Mouse (Mus musculus) layer of hippocampus, adult 9-10 months (tissue): ENCODE measurements around the gene N4bp2l1.

Source experiments
- DNase-seq: peaks from one replicate; pipeline ENCODE4 v3.0.0; 2022; ENCODE audit warnings: low spot score

The N4bp2l1 gene

DNA sequence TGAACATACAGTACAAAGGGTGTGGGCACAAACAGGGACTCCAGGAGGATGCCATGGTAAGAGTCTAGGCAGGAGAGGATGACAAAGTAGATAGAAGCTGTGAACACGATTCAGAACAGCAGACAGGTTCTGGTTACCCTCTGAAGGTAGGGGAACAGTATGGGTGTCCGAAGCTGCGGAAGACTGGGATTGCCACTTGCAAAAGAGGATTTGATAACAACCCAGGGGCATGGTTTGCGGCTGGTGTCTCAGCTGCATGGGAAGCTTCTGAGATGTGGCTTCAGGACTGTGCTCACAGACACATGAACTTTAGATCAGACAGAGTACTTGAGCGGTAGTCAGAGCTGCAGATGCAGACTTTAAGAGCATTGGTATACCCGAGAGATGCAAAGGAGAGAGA is 32.6 kb downstream of the N4bp2l1 start:
- DNase-seq = no peak

DNA sequence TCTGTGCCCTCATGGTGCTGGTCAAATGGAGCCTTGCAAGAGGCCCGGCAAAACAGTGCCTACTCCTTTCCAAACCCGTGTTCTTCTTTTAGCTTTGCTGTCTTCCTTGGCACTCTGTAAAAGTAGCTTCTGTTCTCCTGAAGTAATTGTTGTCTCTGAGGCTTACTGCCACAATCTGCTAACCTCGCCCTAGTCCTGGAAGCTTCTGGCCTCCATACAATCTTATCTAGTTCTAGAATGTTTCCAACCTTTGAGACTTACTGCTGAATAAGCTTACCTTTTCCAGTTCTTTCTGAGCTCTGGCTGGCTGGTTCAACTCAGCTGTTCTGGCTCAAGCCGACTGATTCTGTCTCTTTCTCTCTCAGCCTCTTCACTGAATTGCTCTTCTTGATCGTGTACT is 35.2 kb downstream of the N4bp2l1 start:
- DNase-seq = no peak

DNA sequence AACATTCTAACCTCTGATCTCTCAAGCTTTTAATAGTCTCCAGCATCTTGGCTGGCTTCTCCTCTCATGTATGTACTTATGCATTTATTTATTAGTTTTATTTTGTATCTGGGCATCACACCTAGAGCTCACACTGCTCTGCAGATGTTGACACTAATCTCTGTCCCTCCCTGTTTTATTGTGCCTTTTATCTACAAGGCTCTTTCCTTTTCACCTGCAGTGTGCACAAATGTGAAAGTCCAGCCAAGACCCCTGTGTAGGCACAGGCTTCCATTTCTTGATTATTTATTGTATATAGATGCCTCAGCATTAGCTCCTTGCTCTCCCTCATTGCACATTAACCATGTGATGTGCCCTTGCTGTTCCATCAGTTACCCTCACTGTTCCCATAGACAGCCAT is 35.6 kb downstream of the N4bp2l1 start:
- no peak for DNase-seq

DNA sequence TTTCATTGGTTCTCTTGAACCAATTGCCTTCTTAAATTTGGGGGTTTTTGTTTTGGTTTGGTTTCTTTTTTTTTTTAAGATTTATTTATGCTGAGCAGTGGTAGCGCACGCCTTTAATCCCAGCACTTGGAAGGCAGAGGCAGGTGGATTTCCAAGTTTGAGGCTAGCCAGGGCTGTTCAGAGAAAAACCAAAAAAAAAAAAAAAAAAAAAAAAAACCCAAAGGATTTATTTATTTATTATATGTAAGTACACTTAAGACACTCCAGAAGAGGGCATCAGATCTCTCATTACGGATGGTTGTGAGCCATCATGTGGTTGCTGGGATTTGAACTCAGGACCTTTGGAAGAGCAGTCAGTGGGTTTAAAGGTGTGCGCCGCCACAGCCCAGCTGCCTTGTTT is 36.1 kb downstream of the N4bp2l1 start:
- DNase-seq = no peak

DNA sequence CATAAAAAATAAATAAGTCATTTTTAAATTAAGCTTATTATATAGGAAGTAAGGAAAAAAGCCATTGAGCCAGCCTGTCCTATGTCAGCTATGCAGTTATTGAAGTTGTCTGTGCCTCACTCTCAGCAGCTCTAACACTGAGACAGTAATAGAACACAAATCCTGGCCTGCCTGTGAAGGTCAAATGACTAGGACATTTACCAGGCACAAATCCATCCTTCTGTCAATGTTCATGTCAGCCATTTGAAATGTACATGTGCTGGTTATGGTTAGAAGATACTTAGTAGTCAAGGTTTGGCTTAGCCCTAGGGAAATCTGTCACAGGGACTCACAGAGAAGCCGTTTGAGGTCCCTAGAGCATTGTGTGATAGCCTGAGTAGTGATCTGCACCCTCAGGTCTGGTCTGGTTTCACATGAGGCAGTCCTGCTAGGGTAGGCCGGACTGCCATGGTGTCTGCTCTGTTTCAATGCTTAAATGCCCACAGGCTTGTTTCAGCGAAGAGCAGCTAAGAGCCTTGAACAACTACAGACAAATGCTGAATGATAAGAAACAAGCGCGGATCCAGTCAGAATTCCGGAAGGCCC is 37.4 kb downstream of the N4bp2l1 start:
- no peak for DNase-seq

DNA sequence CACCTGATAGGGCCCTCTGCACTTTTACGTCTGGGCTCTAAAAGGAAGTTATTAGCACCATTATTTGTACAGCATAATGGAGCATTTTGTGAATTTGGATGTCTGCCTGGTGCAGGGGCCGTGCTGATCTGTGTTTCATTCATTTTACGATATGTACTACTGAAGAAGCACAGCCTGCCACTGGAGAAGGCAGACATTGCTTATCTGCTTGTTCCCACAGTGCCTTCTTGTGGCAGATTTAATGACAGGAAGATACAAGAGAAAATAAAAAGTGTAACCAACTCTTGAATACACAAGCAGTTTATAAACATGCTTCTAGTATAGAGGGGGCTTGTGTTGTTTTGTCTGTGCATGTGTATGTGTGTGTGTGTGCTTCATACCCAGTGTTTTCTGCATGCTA is 45.4 kb downstream of the N4bp2l1 start:
- no peak for DNase-seq

DNA sequence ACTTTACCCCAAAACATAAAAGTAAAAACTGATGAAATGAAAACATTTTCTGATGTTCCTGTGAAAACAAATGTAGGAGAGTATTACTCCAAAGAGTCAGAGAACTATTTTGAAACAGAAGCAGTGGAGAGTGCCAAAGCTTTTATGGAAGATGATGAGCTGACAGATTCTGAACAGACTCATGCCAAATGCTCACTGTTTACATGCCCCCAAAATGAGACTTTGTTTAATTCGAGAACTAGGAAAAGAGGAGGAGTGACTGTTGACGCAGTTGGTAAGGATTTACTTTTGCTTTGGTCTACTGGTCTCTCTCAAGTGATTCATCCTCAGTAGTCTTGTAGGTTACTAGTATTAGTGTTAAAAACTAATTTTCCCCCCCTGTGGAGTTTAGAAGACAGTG is 53.8 kb downstream of the N4bp2l1 start:
- DNase-seq = no peak

DNA sequence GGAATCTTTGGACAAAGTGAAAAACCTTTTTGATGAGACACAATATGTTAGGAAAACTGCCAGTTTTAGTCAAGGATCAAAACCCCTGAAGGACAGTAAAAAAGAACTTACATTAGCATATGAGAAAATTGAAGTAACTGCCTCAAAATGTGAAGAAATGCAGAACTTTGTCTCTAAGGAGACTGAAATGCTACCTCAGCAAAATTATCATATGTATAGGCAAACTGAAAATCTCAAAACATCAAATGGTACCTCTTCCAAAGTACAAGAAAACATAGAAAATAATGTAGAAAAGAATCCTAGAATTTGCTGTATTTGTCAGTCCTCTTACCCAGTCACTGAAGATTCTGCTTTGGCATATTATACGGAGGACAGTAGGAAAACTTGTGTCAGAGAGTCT is 55.7 kb downstream of the N4bp2l1 start:
- no peak for DNase-seq

DNA sequence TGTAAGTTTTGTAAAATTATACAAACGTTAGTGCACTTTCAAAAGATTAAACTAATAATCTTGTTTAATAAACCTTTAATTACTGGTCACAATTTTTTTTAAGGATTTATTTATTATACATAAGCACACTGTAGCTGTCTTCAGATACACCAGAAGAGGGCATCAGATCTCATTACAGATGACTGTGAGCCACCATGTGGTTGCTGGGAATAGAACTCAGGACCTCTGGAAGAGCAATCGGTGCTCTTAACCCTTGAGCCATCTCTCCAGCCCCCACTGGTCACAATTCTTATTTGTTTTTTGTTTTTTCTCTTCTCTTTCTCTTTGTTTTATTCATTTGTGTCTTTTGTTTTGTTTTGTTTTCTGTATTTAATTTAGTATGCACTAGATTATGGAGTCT is 71.7 kb downstream of the N4bp2l1 start:
- DNase-seq = no peak

DNA sequence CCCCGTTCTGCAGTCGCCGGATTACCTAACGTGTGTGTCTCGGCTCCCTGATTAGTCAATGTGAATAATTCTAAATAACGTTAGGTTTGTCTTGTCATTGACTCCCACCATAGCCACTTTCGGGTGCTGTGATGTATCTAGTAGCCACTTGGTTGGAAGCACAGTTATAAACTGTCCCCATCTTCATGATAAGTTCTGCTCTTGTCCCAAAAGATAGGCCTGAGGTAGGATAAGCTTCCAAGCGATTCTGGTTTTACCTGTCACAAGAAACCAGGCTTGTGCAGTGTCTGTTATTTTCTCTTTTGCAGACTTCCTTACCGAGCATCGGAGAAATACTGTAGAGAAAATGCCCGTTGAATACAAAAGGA is 74.1 kb downstream of the N4bp2l1 start:
- DNase-seq = no peak

DNA sequence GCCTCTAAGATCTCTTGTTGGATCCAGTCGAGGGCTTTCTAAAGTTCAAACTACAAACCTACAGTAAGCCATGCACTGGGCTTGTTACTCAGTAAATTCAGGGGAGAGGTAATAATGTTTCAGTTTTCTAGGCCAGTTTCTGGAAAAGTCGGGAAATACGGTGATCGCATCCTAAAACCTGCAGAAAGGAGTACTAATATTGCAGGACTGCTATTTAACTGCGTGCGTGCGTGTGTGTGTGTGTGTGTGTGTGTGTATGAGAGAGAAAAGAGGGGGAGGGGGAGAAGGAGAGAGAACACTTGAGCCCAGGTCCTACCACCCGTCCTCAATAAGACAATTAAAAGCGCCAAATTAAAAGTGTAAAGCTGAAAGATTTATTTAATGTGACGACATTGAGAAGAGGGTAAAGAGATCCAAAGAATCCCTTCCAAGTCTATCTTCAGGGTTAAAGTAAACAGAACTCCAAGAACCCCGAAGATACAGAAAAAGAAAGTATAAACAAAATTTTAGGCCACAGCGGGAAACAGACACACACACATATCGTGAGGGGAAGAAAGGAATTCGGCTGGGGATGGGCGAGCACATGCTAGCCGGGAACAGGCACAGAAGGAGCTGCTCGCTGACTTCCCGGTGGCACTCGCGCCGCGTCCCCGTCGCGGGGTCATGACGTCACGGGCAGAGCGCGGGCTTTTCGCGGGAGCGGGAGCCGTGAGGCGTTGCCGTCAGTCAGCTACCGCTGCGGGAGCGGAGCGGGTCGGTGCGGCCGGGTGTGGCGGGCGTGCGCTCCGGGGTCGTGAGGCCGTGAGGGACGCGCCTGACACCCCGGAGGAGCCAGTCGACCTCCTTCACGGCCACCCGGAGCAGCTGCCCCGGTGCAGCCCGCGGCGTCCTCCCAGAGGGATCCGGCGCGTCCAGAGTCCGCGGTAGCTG is 74.8 kb downstream of the N4bp2l1 start, which contains the start of gene Brca2:
TSS of gene Brca2 (plus strand) at position 694 of the 930 bp plus-strand sequence.
- peak; percentile 61 for DNase-seq
